Mouse (Mus musculus): Measurements from ENCODE around the gene Eif3l. TPM values are rescaled to one million over a fixed set of nuclear protein-coding genes. Genes with fewer than 3 reads are reported as not detected.

The Eif3l gene
- polyA plus RNA-seq (2012; ENCODE audit: insufficient read depth, low replicate concordance): 9.1 and 10.8 TPM in 2 replicates

DNA sequence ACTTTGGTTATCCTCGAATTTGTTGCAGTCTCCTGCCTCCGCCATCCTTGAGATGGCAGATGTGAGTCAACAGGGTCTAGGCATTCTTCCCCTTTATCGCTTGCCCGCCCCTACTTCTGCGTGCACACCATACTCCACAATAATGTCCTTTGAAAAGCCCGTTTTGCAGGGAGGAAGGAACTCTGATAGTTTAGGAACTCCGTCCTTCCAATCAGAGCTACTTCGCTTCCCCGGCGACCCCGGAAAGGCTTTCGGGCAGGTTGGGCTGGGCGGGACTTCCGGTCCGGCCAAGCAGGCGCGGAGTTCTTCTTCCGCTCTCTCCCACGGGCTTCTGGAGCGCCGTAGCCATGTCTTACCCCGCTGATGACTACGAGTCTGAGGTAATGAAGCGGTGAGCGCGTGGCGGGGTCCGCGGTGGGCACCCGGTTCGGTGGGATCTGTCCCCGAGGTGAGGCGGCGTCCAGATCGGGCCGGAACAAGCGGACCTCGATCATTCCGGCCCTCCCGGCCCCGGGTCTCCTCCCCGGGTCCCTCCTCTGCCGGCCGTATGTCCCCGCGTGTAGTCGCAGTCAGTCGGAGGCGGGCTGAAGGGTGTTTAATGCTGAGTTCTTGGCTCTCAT, at the start of gene Eif3l:
Gene Eif3l (plus strand): TSS at position 267 of the 620 bp plus-strand sequence.
- TF ChIP-seq GATA1 (IDR thresholded peaks at IDR 0.05; ENCODE audit: borderline replicate concordance, low read length): no peak
- peak; percentile 51; the same call in 1 of the 2 replicates for TF ChIP-seq FLI1 (IDR thresholded peaks at IDR 0.05; ENCODE audit: low read length)
- peaks cover 1% of the 10 kb centered on the region for H3K27me3 ChIP-seq (replicated peaks)
- peaks cover 39% of the 10 kb centered on the region for H3K36me3 ChIP-seq (replicated peaks; ENCODE audit: low read length)
- H3K4me3 ChIP-seq (replicated peaks): peak within 1 kb of the TSS; percentile 97
- H3K4me1 ChIP-seq: peaks cover 47% of the 10 kb centered on the region
- H3K9me3 ChIP-seq: no peaks in the 10 kb centered on the region

DNA sequence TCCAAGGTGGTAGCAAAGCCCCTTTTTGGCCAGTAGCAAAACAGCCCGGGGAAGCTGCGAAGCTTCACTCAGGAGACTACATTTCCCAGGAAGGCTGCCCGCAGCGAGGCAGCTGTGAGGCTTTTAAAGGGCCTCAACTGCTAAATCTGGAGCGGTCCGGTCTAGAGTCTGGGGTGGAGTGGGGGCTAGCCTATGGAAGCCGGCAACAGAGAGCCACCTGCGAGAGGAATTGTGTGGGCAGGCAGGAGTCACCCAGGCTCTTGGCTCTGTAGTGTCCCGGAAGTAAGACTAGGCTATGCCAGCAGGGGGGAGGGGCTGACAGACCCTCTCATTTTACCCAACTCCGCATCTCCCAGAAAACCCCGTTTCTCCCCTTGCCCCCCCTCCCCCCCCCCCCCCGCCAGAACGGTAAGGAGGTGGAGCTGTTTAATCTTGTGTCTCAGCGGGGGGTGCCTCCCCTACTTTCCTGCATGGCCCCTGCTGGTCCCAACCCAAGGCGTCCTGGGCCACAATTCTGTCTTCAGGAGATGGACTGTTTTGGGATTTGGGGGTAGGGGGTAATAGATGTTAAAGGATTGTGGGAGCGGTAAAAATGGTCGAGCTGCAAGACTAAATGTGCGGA, 49.2 kb upstream of the Eif3l start:
- Histone ChIP-seq H3K4me1 (peaks cover 44% of the 10 kb centered on the region), H3K27me3 (replicated peaks) (peaks cover 54% of the 10 kb centered on the region), H3K4me3 (replicated peaks) (no peak overlapping the region), H3K36me3 (replicated peaks; ENCODE audit: low read length) (no peaks in the 10 kb centered on the region), H3K9me3 (no peaks in the 10 kb centered on the region)
- TF ChIP-seq GATA1 (IDR thresholded peaks at IDR 0.05; ENCODE audit: borderline replicate concordance, low read length) (no peak), FLI1 (IDR thresholded peaks at IDR 0.05; ENCODE audit: low read length) (no peak)

DNA sequence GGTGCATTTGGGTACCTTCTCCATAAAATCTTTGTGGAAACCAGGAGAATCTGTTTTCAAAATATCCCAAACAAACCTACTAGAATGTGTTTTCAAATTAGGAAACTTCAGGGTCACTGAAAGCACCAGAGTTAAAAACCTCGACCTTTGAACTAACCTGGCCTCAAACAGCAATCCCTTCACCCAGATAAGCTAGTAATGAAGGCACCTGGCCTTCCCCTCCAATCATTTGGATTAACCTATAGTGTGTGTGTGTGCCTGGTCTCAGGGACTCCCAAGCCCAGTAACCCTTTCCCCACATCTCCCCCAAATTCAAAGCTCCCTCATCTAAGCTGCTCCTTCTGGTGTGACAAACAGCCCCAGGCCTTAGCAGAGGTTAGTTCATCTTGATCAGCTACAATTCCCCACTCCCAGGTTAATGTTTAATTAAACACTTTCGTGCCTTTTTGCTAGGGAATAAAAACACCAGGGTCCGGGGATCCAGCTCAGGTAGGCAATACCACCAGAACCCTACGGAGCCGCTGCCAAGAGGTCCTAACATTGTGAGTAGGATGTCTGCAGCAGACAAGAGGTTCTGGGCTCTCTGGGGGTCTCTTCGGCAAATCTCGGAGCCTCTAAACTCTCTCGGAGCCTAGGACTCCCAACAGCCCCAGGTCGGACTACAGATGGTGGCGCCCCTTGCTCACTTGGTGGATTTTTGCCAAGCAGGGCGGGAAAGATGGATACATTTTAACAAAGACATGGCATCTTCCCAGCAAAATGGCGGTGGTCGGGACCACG, 48.3 kb upstream of the Eif3l start:
- no peaks in the 10 kb centered on the region for H3K9me3 ChIP-seq

DNA sequence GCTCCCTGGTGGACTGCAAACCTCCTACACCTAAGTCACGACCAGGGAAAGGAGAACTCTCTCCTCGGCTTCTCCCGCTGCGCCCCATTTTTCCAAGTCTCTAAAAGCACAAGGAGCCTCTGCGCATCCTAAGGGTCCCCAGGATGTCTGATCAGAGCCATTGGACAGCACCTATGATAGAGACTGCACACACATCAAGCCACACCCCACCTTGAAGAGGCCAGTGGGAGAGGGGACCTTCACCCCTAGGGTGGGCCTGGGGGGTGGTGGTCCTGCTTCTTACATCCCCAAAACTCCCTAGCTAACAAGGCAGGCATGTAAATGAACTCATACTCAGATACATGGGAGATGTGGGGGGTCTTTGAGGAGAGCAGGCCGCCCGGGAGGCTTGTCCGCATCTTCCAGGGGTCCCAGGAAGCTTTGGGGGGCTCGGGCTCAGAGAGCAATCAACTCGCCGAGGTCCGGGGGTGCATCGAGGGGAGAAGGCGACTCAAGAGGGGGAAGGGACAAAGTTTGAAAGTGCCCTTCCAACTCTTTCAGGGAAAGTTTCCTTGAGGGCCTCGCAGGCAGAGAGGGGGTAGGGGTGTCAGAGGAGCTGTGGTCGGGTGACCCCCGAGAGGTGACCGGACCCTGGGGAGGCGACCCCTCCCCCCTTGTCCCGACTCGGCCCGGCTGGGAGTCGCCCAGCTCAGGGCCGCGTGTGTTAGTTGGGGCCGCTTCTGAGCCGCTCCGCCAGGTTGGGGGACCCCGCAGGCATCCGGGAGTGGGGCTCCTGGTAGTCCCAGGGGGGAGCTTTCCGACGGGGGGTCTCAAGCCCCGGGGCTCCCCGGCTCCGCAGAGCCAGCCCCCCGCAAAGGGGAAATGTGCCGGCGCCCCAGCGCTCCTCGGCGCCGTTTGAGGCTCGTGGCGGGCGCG, 47.4 kb upstream of the Eif3l start:
- TF ChIP-seq GATA1 (IDR thresholded peaks at IDR 0.05; ENCODE audit: borderline replicate concordance, low read length) (no peak), FLI1 (IDR thresholded peaks at IDR 0.05; ENCODE audit: low read length) (no peak)

More for the DNA sequence above, 48.3 kb upstream of the Eif3l start:
- peaks cover 50% of the 10 kb centered on the region for H3K4me1 ChIP-seq
- H3K27me3 ChIP-seq (replicated peaks): peaks cover 59% of the 10 kb centered on the region
- TF ChIP-seq GATA1 (IDR thresholded peaks at IDR 0.05; ENCODE audit: borderline replicate concordance, low read length): no peak
- no peak for TF ChIP-seq FLI1 (IDR thresholded peaks at IDR 0.05; ENCODE audit: low read length)
- H3K4me3 ChIP-seq (replicated peaks): no peak overlapping the region
- H3K36me3 ChIP-seq (replicated peaks; ENCODE audit: low read length): no peaks in the 10 kb centered on the region

DNA sequence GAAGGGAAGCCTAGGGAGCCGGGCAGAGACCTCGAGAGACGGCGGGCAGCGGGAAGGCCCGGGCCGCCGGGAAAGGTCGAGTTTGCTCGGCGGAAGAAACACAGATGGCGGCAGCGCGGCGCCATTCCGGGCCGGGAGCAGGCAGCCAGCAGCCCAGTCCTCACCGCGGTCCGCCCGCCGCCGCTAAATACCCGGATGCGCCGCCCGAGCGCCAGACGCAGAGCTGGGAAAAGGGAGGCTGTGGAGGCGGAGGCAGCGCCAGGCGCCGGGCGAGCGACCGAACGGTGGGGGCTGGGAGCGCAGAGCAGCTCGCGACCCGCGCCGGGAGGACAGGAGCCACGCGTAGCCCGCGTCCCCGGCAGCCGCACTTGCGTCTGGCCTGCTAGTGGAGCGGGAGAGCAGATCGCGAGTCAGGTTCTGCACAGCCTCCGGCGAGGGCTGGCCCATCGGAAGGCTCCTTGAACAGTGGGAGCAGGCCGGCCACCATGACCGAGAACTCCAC, 46.7 kb upstream of the Eif3l start, which contains the start of gene H1f0:
Gene H1f0 (plus strand): TSS at position 214 of the 502 bp plus-strand sequence.
- H3K9me3 ChIP-seq: no peaks in the 10 kb centered on the region
- peak within 1 kb of the TSS; percentile 96 for H3K4me3 ChIP-seq (replicated peaks)
- peaks cover 50% of the 10 kb centered on the region for H3K4me1 ChIP-seq
- TF ChIP-seq FLI1 (IDR thresholded peaks at IDR 0.05; ENCODE audit: low read length) (no peak), GATA1 (IDR thresholded peaks at IDR 0.05; ENCODE audit: borderline replicate concordance, low read length) (no peak)
- peaks cover 54% of the 10 kb centered on the region for H3K27me3 ChIP-seq (replicated peaks)
- H3K36me3 ChIP-seq (replicated peaks; ENCODE audit: low read length): no peaks in the 10 kb centered on the region

More for the DNA sequence above, 47.4 kb upstream of the Eif3l start:
- Histone ChIP-seq H3K4me1 (peaks cover 50% of the 10 kb centered on the region), H3K4me3 (replicated peaks) (peak overlapping the region; percentile 96), H3K9me3 (no peaks in the 10 kb centered on the region), H3K36me3 (replicated peaks; ENCODE audit: low read length) (no peaks in the 10 kb centered on the region), H3K27me3 (replicated peaks) (peaks cover 59% of the 10 kb centered on the region)

DNA sequence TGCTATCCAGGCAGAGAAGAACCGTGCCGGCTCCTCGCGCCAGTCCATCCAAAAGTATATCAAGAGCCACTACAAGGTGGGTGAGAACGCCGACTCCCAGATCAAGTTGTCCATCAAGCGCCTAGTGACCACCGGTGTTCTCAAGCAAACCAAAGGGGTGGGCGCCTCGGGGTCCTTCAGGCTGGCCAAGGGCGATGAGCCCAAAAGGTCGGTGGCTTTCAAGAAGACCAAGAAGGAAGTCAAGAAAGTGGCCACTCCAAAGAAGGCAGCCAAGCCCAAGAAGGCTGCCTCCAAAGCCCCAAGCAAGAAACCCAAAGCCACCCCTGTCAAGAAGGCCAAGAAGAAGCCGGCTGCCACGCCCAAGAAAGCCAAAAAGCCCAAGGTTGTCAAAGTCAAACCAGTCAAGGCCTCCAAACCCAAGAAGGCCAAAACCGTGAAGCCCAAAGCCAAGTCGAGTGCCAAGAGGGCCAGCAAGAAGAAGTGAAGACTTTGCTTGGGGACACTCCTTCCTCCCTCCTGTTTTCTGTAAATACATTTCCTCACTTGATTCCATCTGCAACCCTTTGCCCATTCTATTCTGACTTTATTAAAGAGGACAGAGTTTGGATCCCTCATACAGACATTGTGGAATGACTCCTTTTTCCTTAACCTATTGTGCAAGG, 46.0 kb upstream of the Eif3l start:
- Histone ChIP-seq H3K4me3 (replicated peaks) (peak overlapping the region; percentile 96), H3K4me1 (peaks cover 43% of the 10 kb centered on the region), H3K27me3 (replicated peaks) (peaks cover 52% of the 10 kb centered on the region), H3K36me3 (replicated peaks; ENCODE audit: low read length) (no peaks in the 10 kb centered on the region), H3K9me3 (no peaks in the 10 kb centered on the region)
- TF ChIP-seq FLI1 (IDR thresholded peaks at IDR 0.05; ENCODE audit: low read length) (no peak), GATA1 (IDR thresholded peaks at IDR 0.05; ENCODE audit: borderline replicate concordance, low read length) (no peak)

DNA sequence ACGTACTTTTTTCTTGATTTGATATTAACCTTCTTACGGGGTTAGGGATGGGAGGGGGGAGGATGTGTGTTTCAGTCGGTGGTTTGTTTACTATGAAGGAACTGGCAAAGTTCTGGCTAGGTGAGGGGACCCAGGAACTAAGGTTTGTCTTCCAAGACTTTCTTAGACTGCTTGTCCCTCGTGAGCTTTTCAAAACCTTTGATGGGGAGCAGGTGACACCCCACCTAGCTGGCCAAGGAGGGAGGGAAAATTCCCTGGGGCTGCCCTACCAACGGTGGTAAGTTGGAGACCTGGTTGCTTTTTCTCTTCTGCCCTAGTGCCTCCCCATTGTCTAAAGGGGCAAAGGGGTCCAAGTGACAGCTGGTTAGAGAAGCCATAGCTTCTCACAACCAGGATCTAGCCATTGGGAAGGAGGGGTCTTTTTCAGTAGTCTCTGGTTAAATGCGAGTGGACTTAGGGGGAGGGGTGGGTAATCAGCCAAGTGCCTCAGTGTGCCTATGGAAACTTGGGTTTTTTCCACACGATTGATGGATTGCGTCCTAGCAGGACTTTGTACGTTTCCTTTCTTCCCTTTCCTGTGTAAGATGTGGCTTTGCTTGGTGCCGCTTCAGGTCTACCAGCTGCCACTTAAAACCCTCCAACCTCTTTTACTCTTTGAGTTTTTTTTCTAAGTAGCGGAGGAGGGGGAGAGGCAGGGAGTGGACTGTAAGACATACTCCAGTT, 45.3 kb upstream of the Eif3l start:
- no peak for TF ChIP-seq FLI1 (IDR thresholded peaks at IDR 0.05; ENCODE audit: low read length)
- no peak for TF ChIP-seq GATA1 (IDR thresholded peaks at IDR 0.05; ENCODE audit: borderline replicate concordance, low read length)
- Histone ChIP-seq H3K9me3 (no peaks in the 10 kb centered on the region), H3K4me3 (replicated peaks) (peak overlapping the region; percentile 96), H3K36me3 (replicated peaks; ENCODE audit: low read length) (no peaks in the 10 kb centered on the region), H3K4me1 (peaks cover 43% of the 10 kb centered on the region), H3K27me3 (replicated peaks) (peaks cover 54% of the 10 kb centered on the region)

Data from megakaryocyte, embryonic 14.5 days (primary cell).